9 mouse cellular contexts compared by ENCODE assay signal in the genomic region with DNA sequence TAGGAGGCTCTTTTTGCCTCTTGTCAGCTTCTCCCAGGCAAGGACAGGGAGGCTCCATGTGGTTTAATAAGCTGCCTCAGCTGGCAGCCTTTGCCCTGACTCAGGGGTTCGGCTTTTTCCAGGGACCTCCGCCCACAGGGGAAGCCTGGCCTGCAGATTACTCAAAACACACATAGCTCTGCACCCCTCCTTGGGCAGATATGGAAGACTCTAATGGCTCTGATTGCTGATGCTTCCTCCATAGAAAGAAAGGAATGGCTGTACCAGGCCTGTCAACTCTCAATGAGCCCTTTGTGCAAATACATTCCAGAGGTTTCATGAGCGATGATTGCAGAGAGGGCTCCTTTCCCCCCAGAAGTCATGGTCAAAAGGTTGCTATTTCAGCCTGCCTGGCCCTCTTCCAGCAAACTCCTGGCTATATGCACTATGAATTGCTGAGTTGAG.
DNase-seq lines count a peak whose midpoint lies in the region; ATAC-seq lines count a peak whose summit lies in the region.
"Had no signal": no experiment of that assay in that cellular context is flagged by ENCODE, and none has a peak within 500 bp of the region (broad histone marks: within the 10 kb centered on the region; RNA-seq: fewer than 3 reads in every experiment).

No protein-coding gene starts in this region.

- no peaks in the 10 kb centered on the region for H3K9me3 ChIP-seq in lung, embryonic 16.5 days (ENCODE audit: control insufficient read depth, low read length)
- no peaks in the 10 kb centered on the region for H3K9me3 ChIP-seq in embryonic facial prominence, embryonic 12.5 days
- 0 out of 2 replicates have a peak, but pooled peaks cover 3% of the 10 kb centered on the region for H3K9me3 ChIP-seq in neural tube, embryonic 13.5 days

- WGBS in lung, embryonic 16.5 days, result 36% methylated on average over 3 of the region's 3 CpGs
- 11% methylated on average over 3 of the region's 3 CpGs for WGBS in embryonic facial prominence, embryonic 12.5 days
- 25% methylated on average over 3 of the region's 3 CpGs for WGBS in neural tube, embryonic 13.5 days

- DNase-seq in lung, postnatal 14 days, result no peak
- DNase-seq in heart, postnatal 14 days, result peak; percentile 34 to 36
- no peak for DNase-seq in spleen, adult 12 weeks (ENCODE audit: low spot score)
- no peak for DNase-seq in thymus, postnatal 0 days (ENCODE audit: low spot score)
- DNase-seq in right cerebral cortex, postnatal 14 days, result no peak

- H3K9ac ChIP-seq in lung, embryonic 16.5 days (ENCODE audit: low read length), result no peak overlapping the region
- H3K9ac ChIP-seq in embryonic facial prominence, embryonic 12.5 days, result no peak overlapping the region
- 0 out of 2 replicates have a peak overlapping the region, but pooled peaks have one; percentile 13 for H3K9ac ChIP-seq in neural tube, embryonic 13.5 days

- H3K27ac ChIP-seq in lung, embryonic 16.5 days (ENCODE audit: low read length), result 0 out of 2 replicates have a peak overlapping the region, but pooled peaks have one; percentile 23
- H3K27ac ChIP-seq in embryonic facial prominence, embryonic 12.5 days, result peak overlapping the region; percentile 87
- no peak overlapping the region; the same call in 1 of the 2 replicates for H3K27ac ChIP-seq in neural tube, embryonic 13.5 days (replicated peaks)

- H3K4me1 ChIP-seq in lung, embryonic 16.5 days (replicated peaks; ENCODE audit: control insufficient read depth, insufficient read depth, low read length), result no peaks in the 10 kb centered on the region
- peaks cover 6% of the 10 kb centered on the region; the same call in 1 of the 2 replicates for H3K4me1 ChIP-seq in embryonic facial prominence, embryonic 12.5 days
- peaks cover 7% of the 10 kb centered on the region; the same call in 1 of the 2 replicates for H3K4me1 ChIP-seq in neural tube, embryonic 13.5 days (replicated peaks)

- no peak overlapping the region for H3K4me2 ChIP-seq in lung, embryonic 16.5 days (ENCODE audit: low read depth, low read length)
- H3K4me2 ChIP-seq in embryonic facial prominence, embryonic 12.5 days (replicated peaks), result no peak overlapping the region
- H3K4me2 ChIP-seq in neural tube, embryonic 13.5 days, result no peak overlapping the region

- H3K36me3 ChIP-seq in lung, embryonic 16.5 days (ENCODE audit: control insufficient read depth, insufficient read depth, low read length), result no peaks in the 10 kb centered on the region
- H3K36me3 ChIP-seq in embryonic facial prominence, embryonic 12.5 days, result no peaks in the 10 kb centered on the region
- no peaks in the 10 kb centered on the region for H3K36me3 ChIP-seq in neural tube, embryonic 13.5 days

- no peak overlapping the region for H3K4me3 ChIP-seq in lung, embryonic 16.5 days (ENCODE audit: low read length)
- no peak overlapping the region for H3K4me3 ChIP-seq in embryonic facial prominence, embryonic 12.5 days
- H3K4me3 ChIP-seq in neural tube, embryonic 13.5 days, result no peak overlapping the region

- no peaks in the 10 kb centered on the region for H3K27me3 ChIP-seq in lung, embryonic 16.5 days (ENCODE audit: control insufficient read depth, insufficient read depth, low read depth, low read length)
- no peaks in the 10 kb centered on the region for H3K27me3 ChIP-seq in embryonic facial prominence, embryonic 12.5 days
- no peaks in the 10 kb centered on the region for H3K27me3 ChIP-seq in neural tube, embryonic 13.5 days

- ATAC-seq in lung, embryonic 16.5 days (ENCODE audit: low read depth), result peak; percentile 45
- peak; percentile 74; the same call in 1 of the 2 replicates for ATAC-seq in embryonic facial prominence, embryonic 12.5 days (ENCODE audit: insufficient number of reproducible peaks, insufficient read depth, low FRiP score, low TSS enrichment)
- ATAC-seq in neural tube, embryonic 13.5 days (ENCODE audit: low read depth), result peak; percentile 32
- ATAC-seq: lung, postnatal 0 days had no signal

- intact Hi-C loops in heart, postnatal 14 days (cut with DNase I), result no loop called here

Comparison
In these comparisons a context has a peak if more than half of its experiments do, and no peak if none do; other contexts are left out.
1. DNase-seq: peak in heart, postnatal 14 days (2 of 2); none in lung, postnatal 14 days (single experiment), spleen, adult 12 weeks (single experiment), thymus, postnatal 0 days (single experiment) and right cerebral cortex, postnatal 14 days (single experiment).
2. Peak in every context shown above with its lines, with median percentiles within 50 percentile points of each other: ATAC-seq.